Mouse (Mus musculus): Measurements from ENCODE around the gene Spock2. TPM values are rescaled to one million over a fixed set of nuclear protein-coding genes. Genes with fewer than 3 reads are reported as not detected.
A peak's percentile ranks its signal among the peaks of the same experiment; 100 is the strongest.

The Spock2 gene
- polyA plus RNA-seq, 1 experiment from 2014 or later = 92.4 TPM

GRCm38 (mm10) chr10:60113965-60114690, 8.1 kb downstream of the Spock2 start:
- ATAC-seq (ENCODE audit: low read depth) = no peak
- 90% methylated on average over 9 of the region's 9 CpGs for WGBS
- no peak overlapping the region for H3K27ac ChIP-seq (ENCODE audit: low read depth, low read length)

DNA sequence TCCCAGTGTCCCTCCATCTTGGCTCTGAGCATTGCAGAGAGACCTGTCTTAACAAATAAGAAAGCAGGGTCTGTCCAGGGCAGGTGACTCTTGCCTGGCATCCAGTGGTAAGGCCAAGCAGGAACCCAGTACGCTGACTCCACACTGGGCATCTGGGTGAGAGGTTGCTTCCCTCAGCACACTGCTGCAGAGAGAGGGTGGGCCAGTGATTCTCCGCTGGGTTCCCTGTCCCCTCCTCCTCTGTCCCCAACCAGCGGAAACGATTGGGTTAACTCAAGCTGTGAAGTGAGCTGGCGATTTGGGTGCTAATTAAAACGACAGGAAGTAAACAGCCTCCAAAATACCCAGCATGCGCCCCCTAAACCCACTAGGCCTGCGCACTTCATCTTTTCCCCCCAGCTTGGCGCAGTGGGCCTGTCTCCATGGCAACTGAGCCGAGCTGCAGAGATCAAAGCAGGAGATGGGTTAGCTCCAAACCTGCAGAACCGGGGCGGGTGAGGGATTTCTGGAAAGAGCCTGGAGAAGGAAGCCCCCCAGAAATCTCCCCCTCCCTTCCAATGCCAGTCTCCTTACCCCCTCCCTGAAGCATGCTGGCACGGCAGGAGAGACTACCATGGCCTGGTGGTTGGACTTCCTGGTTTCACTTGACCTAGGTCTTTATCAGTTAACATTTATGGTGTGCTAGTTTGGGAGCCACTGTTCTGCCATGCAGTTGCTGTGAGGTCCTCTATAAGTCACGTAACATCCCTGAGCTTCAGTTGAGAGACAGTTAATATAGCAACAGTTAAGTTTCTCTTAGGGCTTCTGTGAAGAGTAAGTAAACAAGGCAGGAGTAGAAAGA, 9.5 kb downstream of the Spock2 start:
- Histone ChIP-seq H3K4me3 (ENCODE audit: low read depth, low read length) (no peak overlapping the region), H3K36me3 (ENCODE audit: control insufficient read depth, insufficient read depth, low read length) (0 out of 2 replicates have a peak, but pooled peaks cover 3% of the 10 kb centered on the region), H3K9me3 (ENCODE audit: control insufficient read depth, low read length) (no peaks in the 10 kb centered on the region), H3K9ac (replicated peaks; ENCODE audit: low read depth, low read length) (no peak overlapping the region; the same call in 1 of the 2 replicates), H3K4me1 (ENCODE audit: control insufficient read depth, insufficient read depth, low read length) (peaks cover 27% of the 10 kb centered on the region), H3K27me3 (ENCODE audit: control insufficient read depth, insufficient read depth, low read length) (no peaks in the 10 kb centered on the region), H3K4me2 (ENCODE audit: low read depth, low read length) (peak overlapping the region; percentile 39), H3K27ac (ENCODE audit: low read depth, low read length) (peak overlapping the region; percentile 58)
- WGBS = 7% methylated on average over 14 of the region's 14 CpGs
- ATAC-seq (ENCODE audit: low read depth) = peak; percentile 89

More at GRCm38 (mm10) chr10:60113965-60114690, 8.1 kb downstream of the Spock2 start:
- Histone ChIP-seq H3K9me3 (ENCODE audit: control insufficient read depth, low read length) (no peaks in the 10 kb centered on the region), H3K27me3 (ENCODE audit: control insufficient read depth, insufficient read depth, low read length) (no peaks in the 10 kb centered on the region), H3K36me3 (ENCODE audit: control insufficient read depth, insufficient read depth, low read length) (0 out of 2 replicates have a peak, but pooled peaks cover 3% of the 10 kb centered on the region), H3K4me1 (ENCODE audit: control insufficient read depth, insufficient read depth, low read length) (peaks cover 33% of the 10 kb centered on the region), H3K4me3 (ENCODE audit: low read depth, low read length) (no peak overlapping the region), H3K9ac (replicated peaks; ENCODE audit: low read depth, low read length) (no peak overlapping the region), H3K4me2 (ENCODE audit: low read depth, low read length) (no peak overlapping the region)

DNA sequence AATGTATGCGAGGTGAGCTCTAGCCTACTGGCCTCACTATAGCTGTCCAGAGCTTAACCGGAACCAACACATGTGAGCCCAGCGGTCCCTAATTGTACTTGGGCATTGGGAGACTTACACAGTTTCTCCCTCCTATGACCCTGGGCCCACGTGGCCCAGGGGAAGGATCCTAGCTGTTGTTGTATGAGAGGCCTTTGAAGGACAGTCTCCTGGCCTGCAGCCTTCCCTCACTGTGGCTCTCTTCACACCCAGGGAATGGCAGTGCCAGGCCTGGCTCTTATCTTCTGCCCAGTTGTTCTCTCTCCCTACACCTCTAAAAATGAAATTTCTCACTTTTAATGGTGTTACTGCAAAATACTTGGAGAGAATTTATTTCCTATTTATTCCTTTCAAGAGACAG, 11.0 kb downstream of the Spock2 start:
- Histone ChIP-seq H3K27me3 (ENCODE audit: control insufficient read depth, insufficient read depth, low read length) (no peaks in the 10 kb centered on the region), H3K36me3 (ENCODE audit: control insufficient read depth, insufficient read depth, low read length) (no peaks in the 10 kb centered on the region), H3K4me2 (ENCODE audit: low read depth, low read length) (no peak overlapping the region), H3K4me1 (ENCODE audit: control insufficient read depth, insufficient read depth, low read length) (peaks cover 25% of the 10 kb centered on the region), H3K27ac (ENCODE audit: low read depth, low read length) (no peak overlapping the region), H3K4me3 (ENCODE audit: low read depth, low read length) (no peak overlapping the region), H3K9me3 (ENCODE audit: control insufficient read depth, low read length) (no peaks in the 10 kb centered on the region), H3K9ac (replicated peaks; ENCODE audit: low read depth, low read length) (no peak overlapping the region)
- WGBS = 45% methylated on average over 4 of the region's 4 CpGs
- no peak for ATAC-seq (ENCODE audit: low read depth)

- Histone ChIP-seq H3K27me3 (ENCODE audit: control insufficient read depth, insufficient read depth, low read length) (no peaks in the 10 kb centered on the region), H3K9me3 (ENCODE audit: control insufficient read depth, low read length) (no peaks in the 10 kb centered on the region), H3K4me1 (ENCODE audit: control insufficient read depth, insufficient read depth, low read length) (peaks cover 25% of the 10 kb centered on the region), H3K4me3 (ENCODE audit: low read depth, low read length) (no peak overlapping the region), H3K36me3 (ENCODE audit: control insufficient read depth, insufficient read depth, low read length) (no peaks in the 10 kb centered on the region), H3K4me2 (ENCODE audit: low read depth, low read length) (no peak overlapping the region), H3K9ac (replicated peaks; ENCODE audit: low read depth, low read length) (no peak overlapping the region), H3K27ac (ENCODE audit: low read depth, low read length) (no peak overlapping the region)
- 75% methylated on average over 7 of the region's 7 CpGs for WGBS
- no peak for ATAC-seq (ENCODE audit: low read depth)
These were observed 12.4 kb downstream of the Spock2 start for GRCm38 (mm10) chr10:60118464-60118863.

DNA sequence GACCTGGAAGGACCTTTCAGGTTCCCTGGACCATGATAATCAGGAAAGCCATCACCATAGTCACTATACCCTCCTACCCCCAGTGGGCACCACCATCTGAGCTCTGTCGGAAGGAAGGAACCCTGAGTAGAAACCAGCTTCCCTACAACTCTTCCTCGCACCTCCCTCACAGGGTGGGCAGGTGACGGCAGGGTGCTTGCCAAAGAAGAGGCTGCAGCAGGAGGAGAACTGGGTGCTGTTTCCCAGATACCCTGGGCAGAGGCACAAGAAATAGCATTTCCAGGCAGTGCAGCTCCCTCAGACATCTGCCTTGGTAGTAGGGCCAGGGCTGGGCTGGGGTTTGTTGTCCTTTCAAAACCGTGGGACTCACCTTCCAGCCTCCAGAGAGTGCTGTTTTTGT, 14.6 kb downstream of the Spock2 start:
- H3K4me1 ChIP-seq (ENCODE audit: control insufficient read depth, insufficient read depth, low read length) = peaks cover 17% of the 10 kb centered on the region
- no peaks in the 10 kb centered on the region for H3K9me3 ChIP-seq (ENCODE audit: control insufficient read depth, low read length)
- H3K4me3 ChIP-seq (ENCODE audit: low read depth, low read length) = no peak overlapping the region
- no peak overlapping the region for H3K27ac ChIP-seq (ENCODE audit: low read depth, low read length)
- no peaks in the 10 kb centered on the region for H3K27me3 ChIP-seq (ENCODE audit: control insufficient read depth, insufficient read depth, low read length)
- no peak overlapping the region for H3K9ac ChIP-seq (replicated peaks; ENCODE audit: low read depth, low read length)
- WGBS = 88% methylated on average over 4 of the region's 4 CpGs
- H3K36me3 ChIP-seq (ENCODE audit: control insufficient read depth, insufficient read depth, low read length) = 0 out of 2 replicates have a peak, but pooled peaks cover 5% of the 10 kb centered on the region
- no peak overlapping the region for H3K4me2 ChIP-seq (ENCODE audit: low read depth, low read length)
- no peak for ATAC-seq (ENCODE audit: low read depth)

- WGBS = 71% methylated on average over 6 of the region's 6 CpGs
- Histone ChIP-seq H3K36me3 (ENCODE audit: control insufficient read depth, insufficient read depth, low read length) (peaks cover 19% of the 10 kb centered on the region), H3K4me2 (ENCODE audit: low read depth, low read length) (no peak overlapping the region)
These were observed 18.1 kb downstream of the Spock2 start for GRCm38 (mm10) chr10:60124078-60124477.

GRCm38 (mm10) chr10:60125529-60126327, 19.7 kb downstream of the Spock2 start:
- H3K36me3 ChIP-seq (ENCODE audit: control insufficient read depth, insufficient read depth, low read length) = peaks cover 34% of the 10 kb centered on the region

More at GRCm38 (mm10) chr10:60124078-60124477, 18.1 kb downstream of the Spock2 start:
- Histone ChIP-seq H3K9me3 (ENCODE audit: control insufficient read depth, low read length) (no peaks in the 10 kb centered on the region), H3K9ac (replicated peaks; ENCODE audit: low read depth, low read length) (no peak overlapping the region), H3K27me3 (ENCODE audit: control insufficient read depth, insufficient read depth, low read length) (no peaks in the 10 kb centered on the region), H3K4me3 (ENCODE audit: low read depth, low read length) (no peak overlapping the region), H3K4me1 (ENCODE audit: control insufficient read depth, insufficient read depth, low read length) (no peaks in the 10 kb centered on the region), H3K27ac (ENCODE audit: low read depth, low read length) (no peak overlapping the region)
- ATAC-seq (ENCODE audit: low read depth) = no peak

DNA sequence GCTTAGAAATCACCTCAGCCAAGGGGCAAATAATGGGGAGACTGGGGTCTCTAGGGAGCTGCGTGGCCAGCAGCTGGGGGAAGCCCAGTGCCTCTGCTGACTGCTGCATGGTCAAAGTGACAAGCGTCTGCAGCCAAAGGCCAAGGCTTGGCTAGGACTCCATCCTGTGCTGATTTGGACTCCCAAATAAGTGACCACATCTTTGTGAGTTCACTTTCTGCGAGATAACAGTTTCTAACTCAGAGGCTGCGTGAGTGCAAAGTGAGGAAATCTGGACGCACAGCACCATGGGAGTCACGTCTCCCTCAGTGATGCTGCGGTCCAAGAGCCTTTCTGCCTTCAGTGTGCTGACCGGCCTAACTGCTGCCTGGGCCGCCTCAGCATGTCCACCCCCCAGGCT, 22.3 kb downstream of the Spock2 start:
- ATAC-seq (ENCODE audit: low read depth) = no peak
- Histone ChIP-seq H3K4me2 (ENCODE audit: low read depth, low read length) (no peak overlapping the region), H3K9ac (replicated peaks; ENCODE audit: low read depth, low read length) (no peak overlapping the region), H3K27me3 (ENCODE audit: control insufficient read depth, insufficient read depth, low read length) (no peaks in the 10 kb centered on the region), H3K27ac (ENCODE audit: low read depth, low read length) (no peak overlapping the region), H3K4me3 (ENCODE audit: low read depth, low read length) (no peak overlapping the region), H3K4me1 (ENCODE audit: control insufficient read depth, insufficient read depth, low read length) (no peaks in the 10 kb centered on the region), H3K36me3 (ENCODE audit: control insufficient read depth, insufficient read depth, low read length) (peaks cover 43% of the 10 kb centered on the region), H3K9me3 (ENCODE audit: control insufficient read depth, low read length) (no peaks in the 10 kb centered on the region)
- WGBS = 86% methylated on average over 9 of the region's 9 CpGs

More at GRCm38 (mm10) chr10:60125529-60126327, 19.7 kb downstream of the Spock2 start:
- no peak overlapping the region for H3K4me3 ChIP-seq (ENCODE audit: low read depth, low read length)
- H3K9me3 ChIP-seq (ENCODE audit: control insufficient read depth, low read length) = no peaks in the 10 kb centered on the region
- no peak overlapping the region for H3K27ac ChIP-seq (ENCODE audit: low read depth, low read length)
- H3K4me1 ChIP-seq (ENCODE audit: control insufficient read depth, insufficient read depth, low read length) = no peaks in the 10 kb centered on the region
- no peak overlapping the region for H3K9ac ChIP-seq (replicated peaks; ENCODE audit: low read depth, low read length)
- no peaks in the 10 kb centered on the region for H3K27me3 ChIP-seq (ENCODE audit: control insufficient read depth, insufficient read depth, low read length)
- 32% methylated on average over 19 of the region's 22 CpGs for WGBS
- no peak overlapping the region for H3K4me2 ChIP-seq (ENCODE audit: low read depth, low read length)
- no peak for ATAC-seq (ENCODE audit: low read depth)
